Mouse (Mus musculus): Measurements from ENCODE around the gene Lrrc51. TPM values are rescaled to one million over a fixed set of nuclear protein-coding genes. Genes with fewer than 3 reads are reported as not detected.

Gene Lrrc51
- polyA plus RNA-seq, 1 experiment from 2014 or later, result 7.0 TPM

- Histone ChIP-seq H3K9me3 (ENCODE audit: control insufficient read depth, low read length) (no peaks in the 10 kb centered on the region), H3K4me2 (replicated peaks; ENCODE audit: low read depth) (peak overlapping the region; percentile 57), H3K4me1 (replicated peaks; ENCODE audit: control insufficient read depth, insufficient read depth) (no peaks in the 10 kb centered on the region), H3K9ac (ENCODE audit: low read length) (peak overlapping the region; percentile 62), H3K4me3 (ENCODE audit: low read depth, low read length) (peak overlapping the region; percentile 51), H3K36me3 (ENCODE audit: control insufficient read depth, insufficient read depth, low read length) (no peaks in the 10 kb centered on the region), H3K27ac (replicated peaks) (peak overlapping the region; percentile 89), H3K27me3 (ENCODE audit: control insufficient read depth, insufficient read depth, low read length) (no peaks in the 10 kb centered on the region)
- peak; percentile 96 for DNase-seq (ENCODE audit: low spot score)
- peak; percentile 98 for ATAC-seq (ENCODE audit: low FRiP score, low TSS enrichment)
- TF ChIP-seq CTCF (IDR thresholded peaks at IDR 0.05; ENCODE audit: low read depth), result no peak; the same call in 1 of the 2 replicates
- peak; percentile 43 for TF ChIP-seq EP300 (optimal IDR thresholded peaks at IDR 0.05)
- under 1% methylated on average over 57 of the region's 57 CpGs for WGBS
Observed at GRCm38 (mm10) chr7:101896104-101897066, 37.3 kb downstream of the Lrrc51 start.

GRCm38 (mm10) chr7:101895695-101896094 is 38.0 kb downstream of the Lrrc51 start:
- DNase-seq (ENCODE audit: low spot score) (no peak), ATAC-seq (ENCODE audit: low FRiP score, low TSS enrichment) (no peak)
- H3K4me3 ChIP-seq (ENCODE audit: low read depth, low read length), result peak overlapping the region; percentile 51
- no peaks in the 10 kb centered on the region for H3K4me1 ChIP-seq (replicated peaks; ENCODE audit: control insufficient read depth, insufficient read depth)
- WGBS, result 29% methylated on average over 9 of the region's 9 CpGs
- H3K27ac ChIP-seq (replicated peaks), result no peak overlapping the region; the same call in 1 of the 2 replicates
- H3K36me3 ChIP-seq (ENCODE audit: control insufficient read depth, insufficient read depth, low read length), result no peaks in the 10 kb centered on the region
- H3K4me2 ChIP-seq (replicated peaks; ENCODE audit: low read depth), result peak overlapping the region; percentile 30
- H3K9me3 ChIP-seq (ENCODE audit: control insufficient read depth, low read length), result no peaks in the 10 kb centered on the region
- TF ChIP-seq EP300 (optimal IDR thresholded peaks at IDR 0.05), result no peak
- peak; percentile 37 for TF ChIP-seq CTCF (IDR thresholded peaks at IDR 0.05; ENCODE audit: low read depth)
- peak overlapping the region; percentile 43; the same call in 1 of the 2 replicates for H3K9ac ChIP-seq (ENCODE audit: low read length)
- H3K27me3 ChIP-seq (ENCODE audit: control insufficient read depth, insufficient read depth, low read length), result no peaks in the 10 kb centered on the region

- no peak overlapping the region for H3K4me3 ChIP-seq (ENCODE audit: low read depth, low read length)
- no peak overlapping the region for H3K4me2 ChIP-seq (replicated peaks; ENCODE audit: low read depth)
- no peaks in the 10 kb centered on the region for H3K36me3 ChIP-seq (ENCODE audit: control insufficient read depth, insufficient read depth, low read length)
- H3K27me3 ChIP-seq (ENCODE audit: control insufficient read depth, insufficient read depth, low read length), result no peaks in the 10 kb centered on the region
- TF ChIP-seq EP300 (optimal IDR thresholded peaks at IDR 0.05) (no peak), CTCF (IDR thresholded peaks at IDR 0.05; ENCODE audit: low read depth) (no peak)
- H3K9ac ChIP-seq (ENCODE audit: low read length), result no peak overlapping the region
- ATAC-seq (ENCODE audit: low FRiP score, low TSS enrichment) (no peak), DNase-seq (ENCODE audit: low spot score) (no peak)
- H3K27ac ChIP-seq (replicated peaks), result no peak overlapping the region
- WGBS, result 70% methylated on average over 4 of the region's 4 CpGs
- H3K9me3 ChIP-seq (ENCODE audit: control insufficient read depth, low read length), result no peaks in the 10 kb centered on the region
- H3K4me1 ChIP-seq (replicated peaks; ENCODE audit: control insufficient read depth, insufficient read depth), result no peaks in the 10 kb centered on the region
Observed at GRCm38 (mm10) chr7:101888460-101888859, 45.2 kb downstream of the Lrrc51 start.

GRCm38 (mm10) chr7:101886274-101886673 is 47.4 kb downstream of the Lrrc51 start:
- Histone ChIP-seq H3K27me3 (ENCODE audit: control insufficient read depth, insufficient read depth, low read length) (no peaks in the 10 kb centered on the region), H3K36me3 (ENCODE audit: control insufficient read depth, insufficient read depth, low read length) (no peaks in the 10 kb centered on the region), H3K4me3 (ENCODE audit: low read depth, low read length) (no peak overlapping the region), H3K9me3 (ENCODE audit: control insufficient read depth, low read length) (no peaks in the 10 kb centered on the region), H3K4me2 (replicated peaks; ENCODE audit: low read depth) (no peak overlapping the region), H3K27ac (replicated peaks) (no peak overlapping the region), H3K4me1 (replicated peaks; ENCODE audit: control insufficient read depth, insufficient read depth) (no peaks in the 10 kb centered on the region), H3K9ac (ENCODE audit: low read length) (no peak overlapping the region)
- ATAC-seq (ENCODE audit: low FRiP score, low TSS enrichment) (no peak), DNase-seq (ENCODE audit: low spot score) (no peak)
- 85% methylated on average over 6 of the region's 6 CpGs for WGBS
- TF ChIP-seq EP300 (optimal IDR thresholded peaks at IDR 0.05) (no peak), CTCF (IDR thresholded peaks at IDR 0.05; ENCODE audit: low read depth) (no peak)

- 90% methylated on average over 4 of the region's 4 CpGs for WGBS
- H3K27ac ChIP-seq (replicated peaks), result no peak overlapping the region
- no peaks in the 10 kb centered on the region for H3K27me3 ChIP-seq (ENCODE audit: control insufficient read depth, insufficient read depth, low read length)
- H3K9me3 ChIP-seq (ENCODE audit: control insufficient read depth, low read length), result no peaks in the 10 kb centered on the region
- H3K4me3 ChIP-seq (ENCODE audit: low read depth, low read length), result no peak overlapping the region
- no peak overlapping the region for H3K4me2 ChIP-seq (replicated peaks; ENCODE audit: low read depth)
- ATAC-seq (ENCODE audit: low FRiP score, low TSS enrichment) (no peak), DNase-seq (ENCODE audit: low spot score) (no peak)
- no peaks in the 10 kb centered on the region for H3K4me1 ChIP-seq (replicated peaks; ENCODE audit: control insufficient read depth, insufficient read depth)
- H3K36me3 ChIP-seq (ENCODE audit: control insufficient read depth, insufficient read depth, low read length), result no peaks in the 10 kb centered on the region
- no peak overlapping the region for H3K9ac ChIP-seq (ENCODE audit: low read length)
- no peak for TF ChIP-seq CTCF (IDR thresholded peaks at IDR 0.05; ENCODE audit: low read depth)
- no peak for TF ChIP-seq EP300 (optimal IDR thresholded peaks at IDR 0.05)
Observed at GRCm38 (mm10) chr7:101884160-101884559, 49.5 kb downstream of the Lrrc51 start.
